Mouse (Mus musculus) embryo, embryonic 11.5 days (tissue): ENCODE data around the gene Hoxa13.
A peak's percentile ranks its signal among the peaks of the same experiment; 100 is the strongest.

ENCODE experiments used
- DNase-seq: peaks from one replicate; pipeline ENCODE4 v3.0.0-alpha.2; 2012; ENCODE audit warnings: low read depth, low spot score

Hoxa13 gene

DNA sequence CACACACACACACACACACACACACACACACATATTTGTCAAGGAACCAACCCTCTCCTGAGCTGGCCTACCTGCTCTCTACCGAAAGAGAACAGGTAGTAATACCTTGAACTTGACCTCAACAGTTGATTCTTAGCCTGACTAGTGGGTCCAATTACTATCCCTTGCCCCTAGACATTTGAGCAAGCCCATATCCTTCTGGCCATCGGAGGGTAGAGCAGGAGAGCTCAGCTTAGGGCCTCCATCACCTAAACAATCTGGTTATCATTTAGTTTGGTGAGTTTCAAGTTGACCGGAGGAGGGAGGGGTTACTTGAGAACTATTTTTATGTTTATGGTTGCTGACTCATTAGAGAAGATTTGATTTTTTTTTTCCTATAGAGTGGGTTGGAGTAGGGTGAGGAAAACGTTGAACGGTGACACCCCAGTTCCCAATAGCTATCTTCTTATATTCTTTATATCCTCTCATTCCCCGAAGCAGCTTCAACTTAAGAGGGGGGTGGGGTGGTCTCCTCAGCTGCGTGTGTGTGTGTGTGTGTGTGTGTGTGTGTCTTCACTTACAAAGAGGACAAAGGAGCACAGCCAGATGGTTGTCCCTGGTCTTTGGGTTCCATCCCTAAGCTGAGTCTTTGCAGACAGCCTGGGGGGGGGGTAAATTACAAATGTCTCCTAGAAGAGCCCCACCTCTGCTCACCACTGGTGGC lies 9.4 kb downstream of the Hoxa13 start:
- DNase-seq: no peak

- no peak for DNase-seq
Observed at GRCm38 (mm10) chr6:52249826-52250225, 10.9 kb downstream of the Hoxa13 start.

DNA sequence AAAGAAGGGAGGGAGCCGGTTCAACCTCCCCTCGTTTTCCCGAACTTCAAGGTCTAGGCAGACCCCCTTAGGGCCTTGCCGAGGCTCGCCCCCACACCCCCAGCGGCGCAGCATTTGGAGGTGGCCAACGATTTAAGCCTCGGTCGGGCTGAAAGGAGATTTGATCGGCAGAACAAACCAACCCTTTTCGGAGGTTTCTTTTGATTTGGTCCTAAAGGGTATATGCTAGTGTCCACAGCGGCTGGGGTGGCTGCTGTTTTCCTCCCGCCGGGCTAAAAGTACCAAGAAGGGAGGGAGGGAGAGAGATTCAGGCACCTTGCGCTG lies 11.3 kb downstream of the Hoxa13 start:
- DNase-seq: no peak

DNA sequence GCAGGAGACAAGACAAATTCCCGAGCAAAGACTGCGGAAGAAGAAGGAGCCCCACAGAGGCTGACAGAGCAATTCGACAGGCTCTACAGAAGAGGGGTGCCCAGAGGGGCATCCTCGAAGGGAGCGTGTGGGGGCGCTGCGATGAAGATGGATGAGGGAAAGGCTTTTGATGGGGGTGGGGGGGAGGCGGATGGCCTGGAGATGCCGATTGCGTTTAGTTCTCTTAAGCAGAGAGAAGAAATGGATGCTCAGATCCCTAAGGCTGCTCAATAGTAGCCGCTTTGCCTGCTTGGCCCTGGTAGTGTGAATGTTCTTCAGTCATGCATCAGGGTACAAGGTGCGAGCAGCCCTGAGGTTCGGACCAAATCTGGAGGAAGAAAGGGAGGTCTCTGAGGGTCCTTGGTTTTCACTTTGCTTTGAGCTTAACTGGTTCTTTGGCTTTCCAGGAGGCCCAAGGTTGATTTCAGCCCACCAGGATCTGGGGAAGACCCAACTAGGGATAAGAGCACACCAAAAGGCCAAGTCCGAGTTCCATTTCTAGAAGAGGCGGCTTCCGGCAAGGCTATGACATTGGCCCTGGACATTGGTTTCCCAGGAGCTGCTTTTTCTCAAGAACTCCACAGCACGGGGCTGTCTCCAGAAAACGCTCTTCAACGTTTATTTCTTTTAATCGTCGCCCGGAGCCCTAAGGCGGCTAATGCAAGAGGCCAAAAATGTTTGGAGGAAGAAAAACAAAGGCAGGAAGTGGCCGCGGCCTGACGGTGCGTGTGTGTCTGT lies 11.9 kb downstream of the Hoxa13 start:
- no peak for DNase-seq

DNA sequence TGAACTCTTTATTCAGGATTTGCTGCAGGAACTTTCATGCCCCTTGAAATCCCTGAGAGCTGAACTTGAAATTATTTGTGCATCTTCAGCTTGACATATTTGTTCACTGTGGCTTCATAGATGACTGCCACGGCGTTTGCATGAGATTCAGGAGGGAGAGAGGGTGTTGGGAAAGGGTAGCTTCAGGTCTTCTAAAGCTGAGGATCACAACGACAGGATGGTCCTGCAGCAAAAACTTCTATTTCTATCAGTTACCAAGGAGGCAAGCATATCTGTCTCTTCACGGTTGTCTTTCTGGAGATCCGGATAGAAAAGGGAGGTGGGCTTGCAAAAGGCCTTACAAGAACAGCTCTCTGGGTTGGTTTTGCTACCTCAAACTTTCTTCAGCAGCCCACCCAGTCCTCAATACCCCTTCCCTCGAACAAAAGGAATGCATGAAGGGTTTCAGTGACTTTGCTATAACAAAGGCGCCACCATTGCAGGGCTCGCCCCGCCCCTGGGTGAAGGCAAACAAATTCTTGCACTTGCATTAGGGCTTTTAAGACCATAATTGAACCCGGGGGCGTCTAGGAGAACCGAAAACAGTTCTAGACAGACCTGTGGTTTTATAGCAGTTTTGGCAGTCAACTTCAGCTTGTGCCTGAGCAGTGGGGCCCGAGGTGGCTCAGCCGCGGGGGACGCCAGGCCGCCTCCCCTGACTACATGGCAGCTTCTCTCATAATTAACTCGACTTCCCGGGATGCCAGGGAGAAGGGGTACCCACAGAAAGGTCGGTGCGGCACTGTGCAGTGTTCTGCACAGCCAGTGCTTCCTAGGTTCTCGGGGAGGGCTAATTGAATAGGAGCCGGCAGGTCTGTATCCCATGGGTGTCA lies 12.7 kb downstream of the Hoxa13 start:
- no peak for DNase-seq

GRCm38 (mm10) chr6:52246916-52247315 lies 13.8 kb downstream of the Hoxa13 start:
- DNase-seq: no peak

DNA sequence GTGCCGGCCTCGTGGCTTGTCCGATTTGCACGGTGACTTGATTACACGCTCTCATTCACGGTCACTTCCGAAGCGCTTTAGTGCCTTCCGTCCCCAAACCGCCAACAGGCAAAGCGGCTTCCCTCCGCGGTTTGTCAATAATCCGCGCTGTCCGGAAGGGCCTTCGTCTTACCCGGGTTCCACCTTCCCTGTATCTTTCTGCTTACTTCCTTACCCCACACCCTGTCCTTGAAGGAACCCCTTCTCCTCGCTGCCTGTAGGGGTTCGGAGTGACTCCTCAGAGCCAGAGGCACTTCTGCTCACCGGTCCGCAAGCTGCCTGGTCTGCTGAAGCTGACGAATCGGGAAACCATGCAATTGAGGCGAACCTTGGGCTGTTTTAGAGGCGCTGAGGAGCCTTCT lies 14.3 kb downstream of the Hoxa13 start:
- DNase-seq: no peak

DNA sequence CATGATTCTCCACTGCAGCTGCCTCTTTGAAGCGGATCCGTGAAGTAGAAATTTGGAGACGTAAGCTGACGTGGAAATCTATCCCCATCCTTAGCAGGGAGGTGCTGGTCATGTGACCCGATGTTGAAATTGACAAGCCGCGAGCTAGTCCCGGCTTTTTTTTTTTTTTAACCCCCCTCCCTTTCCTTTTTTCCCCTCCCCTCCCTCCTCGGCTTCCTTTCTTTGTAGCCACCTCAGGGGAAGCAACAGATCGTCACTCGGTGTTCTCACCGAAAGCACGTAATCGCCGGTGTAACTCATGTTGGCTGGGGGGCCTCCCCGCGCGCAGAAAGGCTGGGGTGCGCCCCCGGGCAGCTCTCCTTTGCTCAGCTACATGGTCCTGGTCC lies 14.9 kb downstream of the Hoxa13 start, which contains the start of gene Hoxa11:
Gene Hoxa11 (minus strand): TSS at position 54 of the 386 bp plus-strand sequence.
- DNase-seq: no peak

DNA sequence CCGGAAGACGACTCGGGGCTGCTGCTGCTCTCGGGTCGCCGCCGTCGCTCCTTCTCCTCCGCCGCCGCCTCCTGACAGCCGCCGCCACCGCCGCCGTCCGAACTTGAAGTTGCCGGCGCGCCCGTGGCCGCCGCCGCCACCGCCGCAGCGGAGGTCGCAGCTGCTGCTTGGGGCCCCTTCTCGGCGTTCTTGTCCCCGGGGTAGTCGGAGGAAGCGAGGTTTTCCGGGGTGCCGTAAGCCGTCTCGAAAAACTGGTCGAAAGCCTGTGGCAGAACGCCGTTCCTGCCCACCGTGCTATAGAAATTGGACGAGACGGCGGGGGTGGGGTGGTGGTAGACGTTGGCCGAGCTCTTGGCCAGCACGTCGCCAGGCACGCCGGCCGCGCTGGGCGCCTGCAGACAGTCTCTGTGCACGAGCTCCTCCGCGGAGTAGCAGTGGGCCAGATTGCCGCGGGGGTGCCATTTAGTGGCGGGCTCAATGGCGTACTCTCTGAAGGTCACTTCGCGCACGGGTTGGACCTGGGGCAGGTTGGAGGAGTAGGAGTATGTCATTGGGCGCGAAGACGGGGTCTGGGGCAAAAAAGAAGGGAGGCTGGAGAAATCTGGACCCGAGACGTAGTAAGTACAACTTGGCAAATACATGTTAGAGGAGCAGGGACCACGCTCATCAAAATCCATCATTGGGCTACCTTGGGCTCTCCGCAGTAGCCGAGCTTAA lies 15.5 kb downstream of the Hoxa13 start:
- no peak for DNase-seq

- DNase-seq: no peak
Observed at GRCm38 (mm10) chr6:52244471-52245039, 16.1 kb downstream of the Hoxa13 start.

DNA sequence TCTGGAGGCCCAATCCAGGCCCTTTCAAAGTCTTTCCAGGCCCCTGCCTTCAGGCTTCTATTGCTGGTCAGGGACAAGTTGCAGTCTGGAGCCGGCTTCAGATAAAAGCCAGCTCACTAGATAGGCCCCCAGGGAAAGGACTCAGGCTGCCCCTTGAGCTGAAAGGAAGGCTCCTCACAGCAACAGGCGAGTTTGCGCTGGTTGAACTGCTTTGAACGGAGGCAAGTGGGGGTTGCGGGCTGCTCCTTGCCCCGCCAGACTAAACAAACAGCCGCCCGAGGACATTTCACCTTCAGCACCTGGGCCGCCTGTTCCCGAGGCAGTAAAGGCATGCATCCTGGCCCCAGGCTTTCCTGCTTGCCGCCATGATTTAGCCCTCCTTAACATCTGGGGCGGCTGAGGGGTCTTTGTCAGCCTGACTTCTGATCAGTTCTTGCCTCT lies 17.0 kb downstream of the Hoxa13 start:
- no peak for DNase-seq

DNA sequence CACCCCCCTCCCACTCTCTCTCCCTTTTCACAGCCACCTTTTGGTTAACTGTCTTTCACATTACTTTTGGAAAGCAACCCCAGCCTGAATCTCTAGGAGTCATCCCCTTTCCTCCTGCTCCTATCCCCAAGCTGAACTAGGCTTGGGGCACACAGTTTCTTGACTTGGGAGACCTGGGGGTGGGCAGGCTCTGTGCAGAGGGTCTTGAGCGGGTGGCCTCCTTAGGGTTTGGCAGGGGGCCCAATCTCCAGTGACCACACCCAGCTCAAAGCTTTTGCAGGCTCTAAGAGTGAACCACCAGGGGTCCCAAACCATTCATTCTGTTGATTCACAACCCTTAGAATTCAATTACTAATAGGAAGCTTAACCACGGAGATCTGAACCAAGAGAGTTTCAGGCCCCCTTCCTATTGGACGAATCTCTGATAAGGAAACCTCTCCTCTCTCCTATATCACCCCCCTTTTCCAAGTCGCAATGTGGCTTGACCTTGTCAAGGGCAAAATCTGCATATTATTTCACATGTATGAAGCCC lies 17.8 kb downstream of the Hoxa13 start:
- no peak for DNase-seq

DNA sequence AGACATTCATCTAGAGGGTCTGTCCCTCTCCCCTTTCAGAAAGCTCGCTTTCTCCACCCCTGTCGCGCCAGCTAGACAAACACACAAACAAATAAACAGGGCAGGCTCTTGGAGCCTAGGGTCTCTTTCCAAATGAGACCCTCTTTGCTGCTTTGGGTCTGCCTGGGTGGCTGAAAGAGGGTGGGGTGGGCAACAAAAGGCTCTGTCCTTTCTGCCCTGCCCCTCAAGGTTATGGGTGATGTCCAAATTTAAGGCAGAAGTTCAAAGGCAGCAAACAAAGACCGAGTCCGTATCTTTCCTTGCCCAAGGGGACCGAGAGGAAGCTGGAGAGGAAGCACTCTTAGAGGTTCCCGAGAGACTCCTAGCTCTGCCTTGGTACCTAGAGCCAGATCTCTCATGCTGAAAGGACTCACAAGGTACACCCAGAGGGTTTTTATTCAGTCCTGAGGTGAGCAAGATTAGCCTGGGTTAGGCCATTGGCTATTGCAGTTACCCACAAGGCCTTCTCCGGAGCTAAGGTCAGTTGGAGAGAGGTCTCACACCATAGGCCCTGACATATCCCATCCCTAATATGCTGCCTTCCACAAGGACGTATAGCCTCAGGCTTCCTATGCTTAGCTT lies 19.6 kb downstream of the Hoxa13 start:
- no peak for DNase-seq

DNA sequence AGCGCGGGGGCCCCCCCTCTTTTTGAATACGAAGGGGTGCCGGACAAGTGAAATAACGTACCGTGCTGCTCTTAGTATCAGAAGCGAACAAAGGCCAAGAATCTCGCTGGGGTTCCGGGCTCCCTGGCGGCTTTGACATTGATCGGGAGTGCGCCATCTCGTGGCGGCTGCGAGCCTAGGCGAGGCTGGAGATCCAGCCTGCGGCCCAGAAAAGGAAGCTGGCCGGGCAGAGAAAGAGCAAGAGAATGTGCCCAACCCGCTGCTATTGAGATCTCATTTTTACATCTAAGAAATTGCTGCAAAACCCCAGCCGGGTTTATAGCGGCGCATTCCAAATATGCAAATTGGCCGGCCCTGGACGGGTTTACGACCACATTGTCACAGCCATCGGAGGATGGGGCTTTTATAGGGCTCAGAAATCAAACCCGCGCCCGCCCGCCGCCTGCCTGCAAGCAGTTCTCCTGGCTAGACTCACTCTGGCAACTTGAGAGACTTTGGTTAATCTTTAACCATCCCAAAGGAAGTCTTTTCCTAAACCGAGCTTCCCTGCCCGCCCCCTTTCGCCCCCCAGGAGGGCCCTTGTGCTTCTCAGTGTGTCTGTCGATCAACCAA lies 20.2 kb downstream of the Hoxa13 start, which contains the start of gene Hoxa10:
Gene Hoxa10 (minus strand): TSS at position 466 of the 612 bp plus-strand sequence.
- peak; percentile 88 for DNase-seq

DNA sequence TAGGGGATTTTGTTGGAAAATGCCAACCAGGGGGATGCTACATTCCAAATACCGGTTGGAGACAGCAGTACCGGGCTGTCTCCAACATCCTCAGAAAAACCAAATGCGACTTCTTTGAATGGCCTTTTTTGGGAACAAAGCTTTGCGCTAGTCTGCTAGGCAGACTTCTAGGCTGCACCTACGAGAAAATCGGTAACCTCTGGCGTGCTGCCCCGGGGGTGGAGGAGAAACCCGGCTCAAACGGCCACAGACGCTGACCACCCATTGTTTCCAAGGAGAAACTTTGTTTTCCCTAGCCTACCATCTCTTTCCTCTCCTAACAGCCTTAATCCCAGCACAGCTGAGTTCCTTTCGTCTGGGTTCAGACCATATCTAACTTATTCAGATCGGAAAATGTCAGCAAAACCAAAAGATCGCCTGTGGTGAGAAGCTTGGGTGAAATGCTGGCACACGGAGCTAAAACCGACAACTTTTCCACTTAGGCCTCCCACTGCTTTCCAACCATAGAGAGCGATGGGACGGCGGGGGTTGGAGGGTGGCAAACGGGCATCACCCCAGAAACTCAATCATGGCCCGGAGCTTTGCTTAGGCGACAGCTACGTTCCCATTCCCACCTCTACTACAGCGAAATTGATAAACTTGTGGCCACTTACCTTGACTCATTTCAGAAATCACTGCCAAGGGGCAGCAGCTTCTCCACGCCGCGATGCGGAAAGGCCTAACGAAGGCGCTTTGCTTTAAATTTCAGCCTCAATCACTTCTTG lies 20.9 kb downstream of the Hoxa13 start:
- no peak for DNase-seq

- no peak for DNase-seq
Observed at GRCm38 (mm10) chr6:52238976-52239375, 21.7 kb downstream of the Hoxa13 start.

DNA sequence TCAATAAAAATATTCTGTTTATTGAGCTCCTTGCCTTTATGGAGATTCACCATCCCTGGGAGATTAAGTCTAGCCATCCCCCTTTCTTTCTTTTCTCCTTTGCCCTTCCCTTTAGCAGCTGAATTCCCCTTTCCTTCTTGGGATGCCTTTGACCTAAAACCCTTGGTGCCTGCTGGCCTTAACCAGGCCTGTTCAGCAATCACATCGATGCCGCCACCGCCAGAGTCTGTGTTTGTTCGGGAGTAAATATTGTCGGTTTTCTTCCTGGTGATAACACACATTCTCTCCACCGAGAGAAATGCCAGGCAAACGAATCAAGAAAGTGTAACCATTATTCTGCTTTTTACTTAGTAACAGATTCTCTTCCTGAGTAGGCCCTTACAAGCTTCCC lies 22.5 kb downstream of the Hoxa13 start:
- no peak for DNase-seq

DNA sequence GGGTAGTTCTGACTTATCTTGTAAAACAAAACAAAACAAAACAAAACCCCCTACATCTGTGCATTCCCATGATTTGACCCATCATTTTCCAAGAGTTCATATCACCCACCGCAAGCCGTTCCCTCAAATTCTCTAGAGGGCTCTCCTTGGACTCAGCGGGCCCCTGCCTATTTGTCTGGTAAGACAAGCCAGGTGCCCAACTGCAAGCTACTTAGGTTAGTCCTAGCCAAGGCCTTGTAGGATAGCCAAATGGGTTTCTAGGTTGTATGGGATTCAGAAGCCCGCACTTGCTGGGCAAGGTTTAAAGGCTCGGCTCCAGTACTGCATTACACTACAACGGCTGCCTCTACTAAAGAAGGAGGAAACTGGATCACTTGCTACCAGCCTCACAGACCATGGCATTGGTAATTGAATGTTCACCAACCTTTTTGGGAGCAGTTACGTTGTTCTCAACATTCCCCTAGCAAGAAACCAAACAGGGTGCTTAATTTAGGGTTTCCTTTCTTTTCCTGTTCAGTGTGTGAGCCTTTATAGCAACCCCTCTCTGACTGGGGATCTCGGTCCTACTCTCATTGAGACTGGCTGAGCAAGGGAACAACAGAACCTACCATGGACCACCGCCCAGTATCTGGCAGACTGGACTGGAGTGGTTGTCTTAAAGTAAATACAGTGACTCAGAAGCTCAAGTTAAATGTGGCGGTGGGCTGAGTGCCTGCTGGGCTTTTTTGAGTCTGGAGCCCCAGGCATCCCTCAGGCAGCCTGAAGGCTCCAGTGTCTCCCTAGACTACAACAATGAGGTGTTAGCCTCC lies 23.1 kb downstream of the Hoxa13 start:
- DNase-seq: no peak
